Comparison of ENCODE assay signal across 28 mouse cellular contexts in genomic region chr5:46020175-46020574, GRCm38 (mm10).
"Had no signal": no experiment of that assay in that cellular context is flagged by ENCODE, and none has a peak within 500 bp of the region (broad histone marks: within the 10 kb centered on the region; RNA-seq: fewer than 3 reads in every experiment).

No protein-coding gene starts in this region.

- H3K27me3 ChIP-seq: limb, embryonic 12.5 days; limb, embryonic 13.5 days; limb, embryonic 15.5 days; liver, embryonic 12.5 days; liver, embryonic 13.5 days; liver, embryonic 15.5 days; lung, embryonic 15.5 days; megakaryocyte, embryonic 14.5 days; midbrain, embryonic 12.5 days; neural tube, embryonic 12.5 days had no signal

- H3K9me3 ChIP-seq: limb, embryonic 10.5 days; limb, embryonic 12.5 days; limb, embryonic 13.5 days; limb, embryonic 15.5 days; liver, embryonic 12.5 days; liver, embryonic 13.5 days; liver, embryonic 15.5 days; lung, embryonic 15.5 days; megakaryocyte, embryonic 14.5 days; midbrain, embryonic 12.5 days; neural tube, embryonic 12.5 days had no signal

- H3K9ac ChIP-seq: limb, embryonic 12.5 days; limb, embryonic 13.5 days; limb, embryonic 15.5 days; liver, embryonic 12.5 days; liver, embryonic 13.5 days; liver, embryonic 14.5 days; liver, embryonic 15.5 days; liver, postnatal 0 days; lung, embryonic 14.5 days; lung, embryonic 15.5 days; midbrain, embryonic 12.5 days; neural tube, embryonic 12.5 days had no signal

- H3K4me1 ChIP-seq: limb, embryonic 10.5 days; limb, embryonic 12.5 days; limb, embryonic 13.5 days; limb, embryonic 15.5 days; liver, embryonic 12.5 days; liver, embryonic 13.5 days; liver, embryonic 15.5 days; lung, embryonic 15.5 days; megakaryocyte, embryonic 14.5 days; midbrain, embryonic 12.5 days; neural tube, embryonic 12.5 days had no signal

- H3K4me2 ChIP-seq: limb, embryonic 12.5 days; limb, embryonic 13.5 days; limb, embryonic 15.5 days; liver, embryonic 11.5 days; liver, embryonic 12.5 days; liver, embryonic 13.5 days; liver, embryonic 15.5 days; lung, embryonic 14.5 days; lung, embryonic 15.5 days; midbrain, embryonic 12.5 days; neural tube, embryonic 12.5 days had no signal

- H3K36me3 ChIP-seq: limb, embryonic 10.5 days; limb, embryonic 12.5 days; limb, embryonic 13.5 days; limb, embryonic 15.5 days; liver, embryonic 12.5 days; liver, embryonic 13.5 days; liver, embryonic 15.5 days; lung, embryonic 15.5 days; midbrain, embryonic 12.5 days; neural tube, embryonic 12.5 days had no signal

- ATAC-seq: liver, embryonic 12.5 days; liver, postnatal 0 days; lung, postnatal 0 days had no signal

- DNase-seq: layer of hippocampus, postnatal 36 days; left cerebral cortex, postnatal 4 days; liver; liver, embryonic 13.5 days; liver, postnatal 0 days; lung, adult 18-20 months; lung, adult 2 months; lung, embryonic 14.5 days; lung, postnatal 10 days; lung, postnatal 14 days; lung, postnatal 36 days; lung, postnatal 4 days had no signal

- H3K4me3 ChIP-seq: left cerebral cortex, adult 2 months; limb, embryonic 10.5 days; limb, embryonic 12.5 days; limb, embryonic 13.5 days; limb, embryonic 15.5 days; liver, embryonic 12.5 days; liver, embryonic 13.5 days; liver, embryonic 15.5 days; lung, embryonic 15.5 days; megakaryocyte, embryonic 14.5 days; midbrain, embryonic 12.5 days; myocyte; neural tube, embryonic 12.5 days had no signal

- H3K27ac ChIP-seq: left cerebral cortex, adult 2 months; limb, embryonic 10.5 days; limb, embryonic 12.5 days; limb, embryonic 13.5 days; limb, embryonic 15.5 days; liver, embryonic 12.5 days; liver, embryonic 13.5 days; liver, embryonic 14.5 days; liver, embryonic 15.5 days; lung, embryonic 15.5 days; macrophage; midbrain, embryonic 12.5 days; neural tube, embryonic 12.5 days had no signal
